Mouse (Mus musculus): ENCODE measurements around the gene Gm9780.
"Not testable (repeated sequence)": the region's sequence is repeated elsewhere in the genome, so short reads cannot be mapped to it uniquely, and the experiment has no call there.

Gene Gm9780

GRCm38 (mm10) chr14:26042611-26043010 lies at the start of gene Gm9780:
Gene Gm9780 (minus strand): TSS chr14:26042711.
- DNase-seq (ENCODE audit: extremely low read depth, low read depth, low spot score): not testable (repeated sequence)

GRCm38 (mm10) chr14:26081997-26082396 lies 39.5 kb upstream of the Gm9780 start, which contains the start of gene Cphx3:
Gene Cphx3 (plus strand): TSS chr14:26082297.
- not testable (repeated sequence) for DNase-seq (ENCODE audit: extremely low read depth, low read depth, low spot score)

- not testable (repeated sequence) for DNase-seq (ENCODE audit: extremely low read depth, low read depth, low spot score)
Observed at GRCm38 (mm10) chr14:26081216-26081615, 38.7 kb upstream of the Gm9780 start, which contains the start of gene Cphx2. Gene Cphx2 (plus strand): TSS chr14:26081516.

GRCm38 (mm10) chr14:26076620-26077390 lies 34.3 kb upstream of the Gm9780 start:
- DNase-seq (ENCODE audit: extremely low read depth, low read depth, low spot score): not testable (repeated sequence)

- not testable (repeated sequence) for DNase-seq (ENCODE audit: extremely low read depth, low read depth, low spot score)
Observed at GRCm38 (mm10) chr14:26067325-26067633, 24.8 kb upstream of the Gm9780 start, which contains the start of gene Tmem254c. Gene Tmem254c (minus strand): TSS chr14:26067355.

GRCm38 (mm10) chr14:26066574-26067324 lies 24.2 kb upstream of the Gm9780 start:
- DNase-seq (ENCODE audit: extremely low read depth, low read depth, low spot score): not testable (repeated sequence)

GRCm38 (mm10) chr14:26059362-26059761 lies 16.9 kb upstream of the Gm9780 start:
- DNase-seq (ENCODE audit: extremely low read depth, low read depth, low spot score): not testable (repeated sequence)

- not testable (repeated sequence) for DNase-seq (ENCODE audit: extremely low read depth, low read depth, low spot score)
Observed at GRCm38 (mm10) chr14:26058184-26058583, 15.7 kb upstream of the Gm9780 start.

GRCm38 (mm10) chr14:26048767-26049166 lies 6.3 kb upstream of the Gm9780 start:
- not testable (repeated sequence) for DNase-seq (ENCODE audit: extremely low read depth, low read depth, low spot score)

GRCm38 (mm10) chr14:26047026-26047425 lies 4.5 kb upstream of the Gm9780 start:
- DNase-seq (ENCODE audit: extremely low read depth, low read depth, low spot score): not testable (repeated sequence)

GRCm38 (mm10) chr14:26045007-26045406 lies 2.5 kb upstream of the Gm9780 start:
- DNase-seq (ENCODE audit: extremely low read depth, low read depth, low spot score): not testable (repeated sequence)

GRCm38 (mm10) chr14:26035439-26035838 lies 7.1 kb downstream of the Gm9780 start:
- DNase-seq (ENCODE audit: extremely low read depth, low read depth, low spot score): not testable (repeated sequence)

- DNase-seq (ENCODE audit: extremely low read depth, low read depth, low spot score): not testable (repeated sequence)
Observed at GRCm38 (mm10) chr14:26034364-26034763, 8.1 kb downstream of the Gm9780 start.

GRCm38 (mm10) chr14:26025653-26026052 lies 16.9 kb downstream of the Gm9780 start:
- DNase-seq (ENCODE audit: extremely low read depth, low read depth, low spot score): not testable (repeated sequence)

- not testable (repeated sequence) for DNase-seq (ENCODE audit: extremely low read depth, low read depth, low spot score)
Observed at GRCm38 (mm10) chr14:26022831-26023230, 19.7 kb downstream of the Gm9780 start.

- DNase-seq (ENCODE audit: extremely low read depth, low read depth, low spot score): not testable (repeated sequence)
Observed at GRCm38 (mm10) chr14:26021555-26021954, 21.0 kb downstream of the Gm9780 start.

GRCm38 (mm10) chr14:26016414-26016813 lies 26.1 kb downstream of the Gm9780 start:
- DNase-seq (ENCODE audit: extremely low read depth, low read depth, low spot score): not testable (repeated sequence)

GRCm38 (mm10) chr14:26007462-26007861 lies 35.0 kb downstream of the Gm9780 start:
- not testable (repeated sequence) for DNase-seq (ENCODE audit: extremely low read depth, low read depth, low spot score)

GRCm38 (mm10) chr14:25981880-25982279 lies 60.6 kb downstream of the Gm9780 start:
- not testable (repeated sequence) for DNase-seq (ENCODE audit: extremely low read depth, low read depth, low spot score)

GRCm38 (mm10) chr14:25979242-25979941 lies 63.1 kb downstream of the Gm9780 start:
- not testable (repeated sequence) for DNase-seq (ENCODE audit: extremely low read depth, low read depth, low spot score)
